Mouse (Mus musculus) kidney, adult 2 months (tissue): ENCODE measurements around the gene Rorb.

Experiments used
- CTCF ChIP-seq: fragments of 200-500 bp; conservative IDR thresholded peaks from 2 replicates; pipeline ENCODE4 v1.5.1; 2011; ENCODE audit warnings: low read depth, mild to moderate bottlenecking, control low read depth, low read length, moderate library complexity, mixed read lengths; ENCODE audit not compliant: insufficient read depth, insufficient read length
- POLR2A ChIP-seq: fragments of 200-500 bp; IDR thresholded peaks from one replicate; pipeline ENCODE4 v1.6.1; 2011; ENCODE audit warnings: low read depth, low read length, control low read depth

DNA sequence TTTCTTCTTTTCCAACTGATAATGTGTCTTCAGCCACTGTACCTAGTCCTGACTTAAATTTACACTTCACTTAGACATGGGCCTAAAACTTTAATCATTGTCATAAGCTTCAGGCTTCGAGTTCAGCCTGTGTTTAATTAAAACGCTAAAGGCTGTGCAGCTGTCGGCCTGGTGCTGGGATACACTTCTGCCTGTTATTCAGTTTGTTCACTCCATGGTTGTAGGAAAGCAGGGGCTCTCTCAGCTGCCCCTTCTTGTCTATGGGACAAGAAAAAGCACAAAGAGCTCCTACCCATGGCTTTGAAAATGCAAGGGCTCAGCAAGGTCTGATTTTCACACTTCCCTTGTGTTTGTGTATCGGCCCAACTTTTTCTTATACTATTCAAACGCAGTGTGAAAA lies 229.8 kb downstream of the Rorb start:
- TF ChIP-seq POLR2A (no peak), CTCF (no peak)
